Mouse (Mus musculus) left cerebral cortex, postnatal 36 days (tissue): Measurements from ENCODE around the gene Ttbk2. TPM values are rescaled to one million over a fixed set of nuclear protein-coding genes. Genes with fewer than 3 reads are reported as not detected.

Experiments
- DNase-seq, 2 experiments: peaks; one replicate each; pipeline ENCODE4 v3.0.0; 2021 to 2022; ENCODE audit warnings: low spot score in 2 of 2, mixed read lengths in 1 of 2
- intact Hi-C: fragments of 180-260 bp; cut with DNase I; formaldehyde crosslinking; loops from one replicate; pipeline ENCODE4 v1.15.1; 2025
- total RNA-seq, 2 experiments: library from RNA; stranded (reverse); gene quantifications; 2 replicates each; pipeline ENCODE4 v1.2.3; 2021

Ttbk2 gene
- total RNA-seq, 2 experiments from 2014 or later, result 89.4 to 90.6 TPM

GRCm38 (mm10) chr2:120761922-120762321 is 88.5 kb downstream of the Ttbk2 start:
- no peak for DNase-seq
- intact Hi-C loops, result no loop called here

- intact Hi-C loops, result no loop called here
- DNase-seq, result no peak
Measured at GRCm38 (mm10) chr2:120748041-120748440, 102.4 kb downstream of the Ttbk2 start.

- DNase-seq, result no peak
- intact Hi-C loops, result no loop called here
Measured at GRCm38 (mm10) chr2:120745496-120745895, 104.9 kb downstream of the Ttbk2 start.

GRCm38 (mm10) chr2:120731877-120732530 is 118.4 kb downstream of the Ttbk2 start:
- DNase-seq, result no peak
- intact Hi-C loops, result loop anchor here (5.0 kb wide), 1 partner anchor 130 kb away; no protein-coding TSS in a partner anchor

- intact Hi-C loops, result loop anchor here (5.0 kb wide), 1 partner anchor 131 kb away; no protein-coding TSS in a partner anchor
- peak; percentile 88 to 91 for DNase-seq
Measured at GRCm38 (mm10) chr2:120731167-120731862, 119.1 kb downstream of the Ttbk2 start.

GRCm38 (mm10) chr2:120730639-120731166 is 119.7 kb downstream of the Ttbk2 start:
- intact Hi-C loops, result loop anchor here (5.0 kb wide), 1 partner anchor 132 kb away; no protein-coding TSS in a partner anchor
- DNase-seq, result peak in 1 of 2 experiments; percentile 21

GRCm38 (mm10) chr2:120729775-120730585 is 120.4 kb downstream of the Ttbk2 start:
- intact Hi-C loops, result loop anchor here (5.0 kb wide), 1 partner anchor 132 kb away; no protein-coding TSS in a partner anchor
- DNase-seq, result no peak

- no peak for DNase-seq
- intact Hi-C loops, result no loop called here
Measured at GRCm38 (mm10) chr2:120724176-120724575, 126.2 kb downstream of the Ttbk2 start.

- DNase-seq, result no peak
- intact Hi-C loops, result no loop called here
Measured at GRCm38 (mm10) chr2:120723621-120724020, 126.8 kb downstream of the Ttbk2 start.

GRCm38 (mm10) chr2:120722491-120722890 is 127.9 kb downstream of the Ttbk2 start:
- no peak for DNase-seq
- intact Hi-C loops, result no loop called here

GRCm38 (mm10) chr2:120721911-120722310 is 128.5 kb downstream of the Ttbk2 start:
- no peak for DNase-seq
- intact Hi-C loops, result no loop called here

GRCm38 (mm10) chr2:120720821-120721220 is 129.6 kb downstream of the Ttbk2 start:
- no peak for DNase-seq
- intact Hi-C loops, result no loop called here

GRCm38 (mm10) chr2:120718496-120718895 is 131.9 kb downstream of the Ttbk2 start:
- intact Hi-C loops, result no loop called here
- DNase-seq, result no peak

GRCm38 (mm10) chr2:120713441-120713840 is 137.0 kb downstream of the Ttbk2 start:
- intact Hi-C loops, result no loop called here
- DNase-seq, result no peak

- no peak for DNase-seq
- intact Hi-C loops, result no loop called here
Measured at GRCm38 (mm10) chr2:120710948-120711347, 139.5 kb downstream of the Ttbk2 start.

- no peak for DNase-seq
Measured at GRCm38 (mm10) chr2:120710154-120710553, 140.2 kb downstream of the Ttbk2 start.

GRCm38 (mm10) chr2:120707041-120707440 is 143.4 kb downstream of the Ttbk2 start:
- intact Hi-C loops, result no loop called here
- no peak for DNase-seq

More at GRCm38 (mm10) chr2:120710154-120710553, 140.2 kb downstream of the Ttbk2 start:
- intact Hi-C loops, result no loop called here

- intact Hi-C loops, result no loop called here
Measured at GRCm38 (mm10) chr2:120702675-120703074, 147.7 kb downstream of the Ttbk2 start.

GRCm38 (mm10) chr2:120700379-120700885 is 150.0 kb downstream of the Ttbk2 start:
- intact Hi-C loops, result no loop called here
- DNase-seq, result no peak

More at GRCm38 (mm10) chr2:120702675-120703074, 147.7 kb downstream of the Ttbk2 start:
- DNase-seq, result no peak

- intact Hi-C loops, result no loop called here
- no peak for DNase-seq
Measured at GRCm38 (mm10) chr2:120697767-120698166, 152.6 kb downstream of the Ttbk2 start.
